In genomic region chr4:154236893-154237292, GRCm38 (mm10) we compare ENCODE assay signal across 10 mouse cellular contexts.
A peak's percentile ranks its signal among the peaks of the same experiment; 100 is the strongest.
DNase-seq lines count a peak whose midpoint lies in the region; ATAC-seq lines count a peak whose summit lies in the region.
"Had no signal": no experiment of that assay in that cellular context is flagged by ENCODE, and none has a peak within 500 bp of the region (broad histone marks: within the 10 kb centered on the region; RNA-seq: fewer than 3 reads in every experiment).

No protein-coding gene starts in this region.

- ATAC-seq in heart, embryonic 15.5 days (replicated peaks; ENCODE audit: insufficient number of reproducible peaks, insufficient read depth, low FRiP score, low read depth), result peak; percentile 28; the same call in 1 of the 2 replicates
- ATAC-seq in midbrain, embryonic 11.5 days (ENCODE audit: low FRiP score), result peak; percentile 65

- intact Hi-C loops in heart, postnatal 14 days (cut with DNase I), result no loop called here

- H3K36me3 ChIP-seq in heart, embryonic 15.5 days, result no peaks in the 10 kb centered on the region
- H3K36me3 ChIP-seq in midbrain, embryonic 11.5 days (ENCODE audit: control insufficient read depth, insufficient read depth, low read length), result no peaks in the 10 kb centered on the region

- peak overlapping the region; percentile 50 for H3K27ac ChIP-seq in heart, embryonic 15.5 days
- H3K27ac ChIP-seq in midbrain, embryonic 11.5 days (ENCODE audit: low read depth, low read length), result no peak overlapping the region
- H3K27ac ChIP-seq: liver, embryonic 14.5 days had no signal

- H3K4me3 ChIP-seq in heart, embryonic 15.5 days, result peak overlapping the region; percentile 35
- H3K4me3 ChIP-seq in midbrain, embryonic 11.5 days (ENCODE audit: low read depth, low read length), result no peak overlapping the region

- peak overlapping the region; percentile 60 for H3K4me2 ChIP-seq in heart, embryonic 15.5 days
- H3K4me2 ChIP-seq in midbrain, embryonic 11.5 days, result peak overlapping the region; percentile 24; the same call in 1 of the 2 replicates

- H3K4me1 ChIP-seq in heart, embryonic 15.5 days (replicated peaks), result peaks cover 58% of the 10 kb centered on the region
- peaks cover 10% of the 10 kb centered on the region for H3K4me1 ChIP-seq in midbrain, embryonic 11.5 days (ENCODE audit: control insufficient read depth, insufficient read depth, low read length)

- H3K9ac ChIP-seq in heart, embryonic 15.5 days, result no peak overlapping the region
- no peak overlapping the region for H3K9ac ChIP-seq in midbrain, embryonic 11.5 days (ENCODE audit: low read length)
- H3K9ac ChIP-seq: liver, embryonic 14.5 days had no signal

- DNase-seq in heart, postnatal 14 days, result no peak
- DNase-seq in embryo, embryonic 10.5 days (ENCODE audit: low spot score), result peak; percentile 39
- peak; percentile 37 for DNase-seq in heart, postnatal 4 days
- peak; percentile 83 for DNase-seq in midbrain, embryonic 11.5 days (ENCODE audit: low spot score, missing footprints)
- no peak for DNase-seq in layer of hippocampus, postnatal 10 days (ENCODE audit: low spot score in 2 of 2)
- DNase-seq in yolk sac, embryonic 10.5 days (ENCODE audit: low spot score), result no peak
- DNase-seq in adrenal gland, postnatal 14 days, result no peak
- DNase-seq: cerebellum, postnatal 36 days had no signal

- H3K9me3 ChIP-seq in heart, embryonic 15.5 days (replicated peaks), result no peaks in the 10 kb centered on the region
- no peaks in the 10 kb centered on the region for H3K9me3 ChIP-seq in midbrain, embryonic 11.5 days (ENCODE audit: control insufficient read depth, low read length)

- no peaks in the 10 kb centered on the region; the same call in 1 of the 2 replicates for H3K27me3 ChIP-seq in heart, embryonic 15.5 days
- no peaks in the 10 kb centered on the region for H3K27me3 ChIP-seq in midbrain, embryonic 11.5 days (ENCODE audit: control insufficient read depth, insufficient read depth, low read length)

- WGBS in heart, embryonic 15.5 days, result 15% methylated on average over 10 of the region's 10 CpGs
- 4% methylated on average over 10 of the region's 10 CpGs for WGBS in midbrain, embryonic 11.5 days

Comparison
In these comparisons a context has a peak if more than half of its experiments do, and no peak if none do; other contexts are left out.
1. DNase-seq: peak in embryo, embryonic 10.5 days (single experiment), heart, postnatal 4 days (single experiment) and midbrain, embryonic 11.5 days (single experiment); none in heart, postnatal 14 days (0 of 2), layer of hippocampus, postnatal 10 days (0 of 2), yolk sac, embryonic 10.5 days (single experiment) and adrenal gland, postnatal 14 days (single experiment).